Mouse (Mus musculus) stomach, postnatal 0 days (tissue): ENCODE results near the gene Gm8947. TPM values are rescaled to one million over a fixed set of nuclear protein-coding genes. Genes with fewer than 3 reads are reported as not detected.

ENCODE experiments used
- ATAC-seq: fragments of 200-750 bp; cut with Nextera tagmentation; 2 replicates; pipeline ENCODE4 v1.8.0; 2017; ENCODE audit not compliant: low FRiP score, low TSS enrichment
- DNase-seq: peaks from one replicate; pipeline ENCODE4 v3.0.0-alpha.2; 2016; ENCODE audit warnings: low spot score
- H3K27ac ChIP-seq: fragments of 300-500 bp; sonication (generic); replicated peaks from 2 replicates; pipeline ENCODE4 v1.5.1; 2014; ENCODE audit warnings: mild to moderate bottlenecking, control low read depth
- H3K27me3 ChIP-seq: fragments of 300-500 bp; sonication (generic); 2 replicates; pipeline ENCODE4 v1.6.1; 2014; ENCODE audit warnings: low read length; ENCODE audit not compliant: control insufficient read depth, insufficient read depth
- H3K36me3 ChIP-seq: fragments of 300-500 bp; sonication (generic); 2 replicates; pipeline ENCODE4 v1.6.1; 2014; ENCODE audit warnings: low read length, mixed read lengths; ENCODE audit not compliant: control insufficient read depth, insufficient read depth
- H3K4me1 ChIP-seq: fragments of 300-500 bp; sonication (generic); replicated peaks from 2 replicates; pipeline ENCODE4 v1.6.1; 2014; ENCODE audit warnings: antibody characterized with exemption; ENCODE audit not compliant: control insufficient read depth, insufficient read depth
- H3K4me2 ChIP-seq: fragments of 300-500 bp; sonication (generic); replicated peaks from 2 replicates; pipeline ENCODE4 v1.6.1; 2014; ENCODE audit warnings: low read depth, mild to moderate bottlenecking, control low read depth, moderate library complexity
- H3K4me3 ChIP-seq: fragments of 300-500 bp; sonication (generic); 2 replicates; pipeline ENCODE4 v1.5.1; 2014; ENCODE audit warnings: low read depth, low read length, control low read depth
- H3K9ac ChIP-seq: fragments of 300-500 bp; sonication (generic); 2 replicates; pipeline ENCODE4 v1.6.1; 2014; ENCODE audit warnings: mild to moderate bottlenecking, low read length, control low read depth, mixed read lengths
- H3K9me3 ChIP-seq: fragments of 300-500 bp; sonication (generic); 2 replicates; pipeline ENCODE4 v1.6.1; 2016; ENCODE audit warnings: low read length; ENCODE audit not compliant: control insufficient read depth
- CTCF ChIP-seq: IDR thresholded peaks from 2 replicates; pipeline ENCODE4 v1.5.1; 2016; ENCODE audit warnings: antibody characterized with exemption, low read depth, mild to moderate bottlenecking, moderate library complexity
- EP300 ChIP-seq: optimal IDR thresholded peaks from 2 replicates; pipeline ENCODE3; 2016; ENCODE audit warnings: antibody characterized with exemption
- WGBS: fragments of 180-500 bp; shearing (Covaris S2); extraction: QIAGEN DNeasy Blood & Tissue Kit; methylation state at CpG from one replicate; pipeline ENCODE4 v1.1.7; 2014; 5-methylcytosine and 5-hydroxymethylcytosine counted together
- polyA plus RNA-seq: library from polyadenylated mRNA; unstranded; fragments of >200 nt; fragmentation: Nextera tagmentation; extraction: Ambion mirVana; gene quantifications from 2 replicates; pipeline ENCODE4 v1.2.1, GENCODE M21; 2015

Gene Gm8947
- polyA plus RNA-seq, 1 experiment from 2014 or later, result 0.05 TPM

DNA sequence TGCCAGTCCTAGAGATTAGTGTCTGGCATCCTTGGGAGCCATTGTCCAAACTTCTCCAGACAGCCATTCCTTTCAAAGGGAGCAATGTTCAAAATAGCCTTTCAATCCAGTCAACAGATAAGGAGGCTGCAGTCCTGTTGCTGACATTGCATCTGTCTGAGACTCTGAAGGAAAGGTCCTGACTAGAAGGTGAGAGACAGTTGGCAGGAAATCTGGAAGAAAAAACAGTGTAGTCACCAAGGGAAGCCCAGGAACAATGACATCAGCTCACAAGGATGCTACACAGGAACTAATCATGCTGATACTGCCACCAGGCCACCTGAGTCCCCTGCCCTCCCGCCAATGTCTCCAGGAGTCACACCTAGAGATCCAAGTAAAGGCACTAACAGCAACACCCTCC lies 31.2 kb downstream of the Gm8947 start:
- Histone ChIP-seq H3K27ac (no peak overlapping the region), H3K36me3 (no peaks in the 10 kb centered on the region), H3K9me3 (no peaks in the 10 kb centered on the region), H3K4me3 (no peak overlapping the region), H3K9ac (no peak overlapping the region), H3K27me3 (no peaks in the 10 kb centered on the region), H3K4me2 (no peak overlapping the region), H3K4me1 (no peaks in the 10 kb centered on the region)
- no peak for DNase-seq
- WGBS, result 60% methylated on average over 1 of the region's 1 CpGs
- TF ChIP-seq EP300, result no peak
- TF ChIP-seq CTCF, result no peak
- ATAC-seq, result no peak

DNA sequence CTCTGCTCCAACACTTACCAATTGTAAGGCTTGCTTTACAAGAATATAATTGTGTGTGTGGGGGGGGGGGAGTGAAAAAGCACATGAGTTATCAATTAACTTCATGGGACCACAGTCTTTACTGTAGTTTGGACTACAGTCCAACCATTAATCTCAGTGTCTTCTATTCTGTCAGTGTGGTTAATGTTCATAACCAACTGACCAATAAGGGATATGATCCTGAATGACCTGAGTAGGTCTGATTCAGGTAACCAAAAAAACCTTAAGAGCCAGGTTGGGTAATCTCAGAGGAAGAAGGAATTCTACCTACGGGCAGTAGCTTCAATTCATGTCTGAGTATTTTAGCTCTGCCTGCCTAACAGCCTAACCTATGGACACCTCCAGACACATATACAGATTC lies 32.4 kb downstream of the Gm8947 start:
- 92% methylated on average over 1 of the region's 1 CpGs for WGBS
- no peak for ATAC-seq

DNA sequence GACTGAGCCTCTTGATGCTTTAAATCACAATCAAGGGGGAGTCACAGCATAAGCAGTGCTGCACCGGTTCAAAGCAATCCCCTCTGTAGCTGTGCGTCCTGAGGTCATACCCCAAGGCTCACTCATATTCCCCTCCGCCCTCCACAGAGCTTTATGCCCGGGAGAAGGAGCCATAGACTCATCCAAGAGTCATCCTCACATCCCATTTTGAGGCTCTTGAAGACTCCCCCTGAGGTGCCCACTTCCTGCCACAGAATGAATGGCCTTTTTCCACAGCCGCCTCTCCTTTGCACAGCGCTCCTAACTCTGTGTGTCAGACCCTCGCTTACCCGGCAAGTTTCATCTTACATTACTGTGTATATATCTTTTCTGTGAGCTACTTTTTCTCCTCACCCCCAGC lies 35.3 kb downstream of the Gm8947 start:
- Histone ChIP-seq H3K9ac (no peak overlapping the region), H3K4me1 (no peaks in the 10 kb centered on the region), H3K4me2 (no peak overlapping the region), H3K9me3 (no peaks in the 10 kb centered on the region), H3K36me3 (no peaks in the 10 kb centered on the region), H3K4me3 (no peak overlapping the region), H3K27me3 (no peaks in the 10 kb centered on the region), H3K27ac (no peak overlapping the region)
- no peak for TF ChIP-seq CTCF
- no peak for TF ChIP-seq EP300
- ATAC-seq (no peak), DNase-seq (no peak)
- WGBS, result 67% methylated on average over 8 of the region's 8 CpGs

More for the DNA sequence above, 32.4 kb downstream of the Gm8947 start:
- Histone ChIP-seq H3K4me1 (no peaks in the 10 kb centered on the region), H3K27me3 (no peaks in the 10 kb centered on the region), H3K9me3 (no peaks in the 10 kb centered on the region), H3K4me3 (no peak overlapping the region), H3K27ac (no peak overlapping the region), H3K36me3 (no peaks in the 10 kb centered on the region), H3K9ac (no peak overlapping the region), H3K4me2 (no peak overlapping the region)
- no peak for TF ChIP-seq CTCF
- no peak for TF ChIP-seq EP300
- no peak for DNase-seq

DNA sequence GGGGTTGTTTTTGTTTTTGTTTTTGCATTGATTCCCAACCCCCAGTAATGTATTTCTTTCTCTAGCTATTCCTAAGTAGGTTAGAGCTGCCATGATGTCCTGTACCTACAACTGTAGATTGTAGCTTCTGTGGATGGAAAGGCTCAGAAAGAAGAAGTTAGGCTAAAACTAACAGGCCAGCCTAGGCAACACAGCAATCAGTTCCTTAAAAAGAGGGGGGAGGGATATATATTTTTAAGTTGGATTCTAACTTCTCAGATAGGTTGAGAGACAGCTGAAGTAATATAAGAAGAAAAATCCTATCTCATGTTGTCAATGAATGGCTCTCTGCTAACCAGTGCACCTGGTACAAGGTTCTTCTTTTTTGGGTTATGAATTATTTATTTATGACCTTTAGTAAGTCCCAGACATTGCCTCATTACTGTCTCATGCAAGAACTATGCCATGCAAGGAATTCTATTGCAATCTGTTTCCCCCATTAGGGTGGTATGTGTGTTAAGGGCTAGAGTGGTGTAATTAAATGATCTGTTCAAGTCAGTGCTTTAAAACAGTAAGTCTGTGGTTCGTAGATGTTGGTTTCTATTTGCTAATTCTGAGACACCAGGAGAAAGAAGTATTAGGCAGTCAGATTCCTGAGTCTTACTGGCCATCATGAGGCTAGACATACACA lies 36.3 kb downstream of the Gm8947 start:
- DNase-seq (no peak), ATAC-seq (no peak)
- Histone ChIP-seq H3K4me1 (no peaks in the 10 kb centered on the region), H3K27ac (no peak overlapping the region), H3K36me3 (no peaks in the 10 kb centered on the region), H3K27me3 (no peaks in the 10 kb centered on the region), H3K9ac (no peak overlapping the region), H3K9me3 (no peaks in the 10 kb centered on the region), H3K4me3 (no peak overlapping the region), H3K4me2 (no peak overlapping the region)
- WGBS, result 68% methylated on average over 1 of the region's 1 CpGs
- no peak for TF ChIP-seq CTCF
- TF ChIP-seq EP300, result no peak

DNA sequence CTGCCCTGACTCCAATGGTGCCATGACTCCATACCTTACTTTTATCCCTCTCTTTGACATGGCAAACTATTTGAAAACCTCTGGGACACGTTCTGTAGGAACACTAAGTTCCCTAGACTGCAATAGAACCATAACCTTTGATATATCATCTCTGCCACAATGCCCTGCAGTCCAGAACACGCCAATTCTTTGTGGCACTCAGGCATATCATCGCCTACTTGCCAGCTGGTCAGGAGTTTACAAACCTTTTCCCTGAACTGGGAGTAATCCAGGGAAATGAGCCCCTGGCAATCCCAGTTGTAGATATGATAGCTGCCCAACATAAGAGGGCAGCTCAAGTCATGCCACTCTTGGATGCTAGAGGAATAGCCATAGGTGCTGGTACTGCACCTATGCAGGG lies 40.2 kb downstream of the Gm8947 start:
- ATAC-seq (no peak), DNase-seq (no peak)
- Histone ChIP-seq H3K9ac (no peak overlapping the region), H3K4me3 (no peak overlapping the region), H3K9me3 (no peaks in the 10 kb centered on the region), H3K4me2 (no peak overlapping the region), H3K27me3 (no peaks in the 10 kb centered on the region), H3K4me1 (no peaks in the 10 kb centered on the region), H3K27ac (no peak overlapping the region), H3K36me3 (no peaks in the 10 kb centered on the region)
- no peak for TF ChIP-seq CTCF
- no peak for TF ChIP-seq EP300
- WGBS, result 83% methylated on average over 3 of the region's 3 CpGs

DNA sequence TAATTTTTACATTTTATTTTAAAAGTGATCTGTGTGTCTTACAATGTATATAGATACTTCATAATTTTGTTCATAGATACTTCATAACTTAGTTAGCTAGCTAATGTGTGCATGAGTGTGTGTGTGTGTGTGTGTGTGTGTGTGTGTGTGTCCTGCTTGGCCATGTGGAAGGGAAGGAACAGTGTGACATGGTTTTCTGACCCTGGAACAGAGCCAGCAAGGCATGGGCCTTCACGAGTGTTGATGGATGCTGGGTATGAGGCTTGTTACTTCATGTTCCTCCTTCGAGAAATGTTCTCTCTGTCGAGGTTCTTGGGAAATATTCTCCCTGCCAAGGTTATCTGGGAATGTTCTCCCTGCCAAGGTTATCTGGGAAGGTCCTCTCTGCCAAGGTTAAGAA lies 41.6 kb downstream of the Gm8947 start:
- ATAC-seq, result no peak
- H3K36me3 ChIP-seq, result no peaks in the 10 kb centered on the region
- TF ChIP-seq CTCF (no peak), EP300 (no peak)
- no peak for DNase-seq
- no peak overlapping the region for H3K27ac ChIP-seq
- no peaks in the 10 kb centered on the region for H3K4me1 ChIP-seq
- H3K9me3 ChIP-seq, result no peaks in the 10 kb centered on the region
- no peaks in the 10 kb centered on the region for H3K27me3 ChIP-seq
- H3K4me3 ChIP-seq, result no peak overlapping the region
- 62% methylated on average over 3 of the region's 3 CpGs for WGBS
- H3K9ac ChIP-seq, result no peak overlapping the region
- no peak overlapping the region for H3K4me2 ChIP-seq
